Mouse (Mus musculus) layer of hippocampus, adult 18-20 months (tissue): ENCODE measurements around the gene Fscn2. TPM values are rescaled to one million over a fixed set of nuclear protein-coding genes. Genes with fewer than 3 reads are reported as not detected.

ENCODE experiments used
- DNase-seq, 2 experiments: peaks; one replicate each; pipeline ENCODE4 v3.0.0; 2022; ENCODE audit warnings: low spot score in 2 of 2
- total RNA-seq, 2 experiments: library from RNA; stranded (reverse); gene quantifications; 2 replicates each; pipeline ENCODE4 v1.2.3; 2021

The Fscn2 gene
- total RNA-seq, 2 experiments from 2014 or later, result 0.61 TPM; not detected in 1

- DNase-seq, result peak; percentile 87 to 92
Observed at GRCm38 (mm10) chr11:120357791-120358401, 3.4 kb upstream of the Fscn2 start.

DNA sequence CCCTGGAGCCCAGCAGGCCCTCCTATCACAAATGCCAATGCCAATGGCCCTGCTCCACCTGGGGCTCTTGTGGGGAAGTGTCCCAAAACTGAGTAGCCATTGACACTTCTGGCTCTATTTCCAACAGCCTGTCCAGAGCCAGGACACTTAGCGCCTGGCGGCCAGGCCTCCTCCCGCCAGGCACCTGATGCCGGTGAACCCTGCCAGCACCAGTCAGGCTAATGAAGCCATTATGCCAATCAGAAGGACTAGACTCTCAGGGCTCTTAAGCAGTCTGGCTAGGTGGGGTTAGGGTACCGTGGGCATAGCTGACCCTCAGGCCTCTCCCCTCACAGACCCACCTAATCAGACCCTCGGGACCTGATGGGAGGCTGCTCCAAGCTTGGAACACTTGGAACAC lies 1.9 kb upstream of the Fscn2 start:
- DNase-seq, result no peak

DNA sequence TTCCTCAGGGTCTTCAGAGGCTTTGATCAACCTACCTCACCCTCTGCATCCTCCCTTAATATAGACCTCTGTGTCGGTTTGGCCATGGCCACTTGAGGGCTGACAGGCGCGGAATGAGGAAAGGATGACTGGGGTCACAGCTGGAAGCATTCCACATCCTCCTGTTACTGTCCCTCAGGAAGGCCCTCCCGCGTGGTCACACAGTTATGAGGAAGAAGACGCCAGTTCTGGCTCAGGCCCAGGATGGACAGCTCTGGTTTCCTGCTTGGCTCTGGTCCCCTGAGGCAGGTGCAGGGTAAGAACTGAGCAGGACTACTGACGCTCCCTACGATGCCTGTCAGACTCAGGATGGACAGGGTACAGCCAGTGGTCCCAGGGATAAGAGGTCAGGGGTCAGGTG lies 1.3 kb upstream of the Fscn2 start:
- DNase-seq, result no peak

DNA sequence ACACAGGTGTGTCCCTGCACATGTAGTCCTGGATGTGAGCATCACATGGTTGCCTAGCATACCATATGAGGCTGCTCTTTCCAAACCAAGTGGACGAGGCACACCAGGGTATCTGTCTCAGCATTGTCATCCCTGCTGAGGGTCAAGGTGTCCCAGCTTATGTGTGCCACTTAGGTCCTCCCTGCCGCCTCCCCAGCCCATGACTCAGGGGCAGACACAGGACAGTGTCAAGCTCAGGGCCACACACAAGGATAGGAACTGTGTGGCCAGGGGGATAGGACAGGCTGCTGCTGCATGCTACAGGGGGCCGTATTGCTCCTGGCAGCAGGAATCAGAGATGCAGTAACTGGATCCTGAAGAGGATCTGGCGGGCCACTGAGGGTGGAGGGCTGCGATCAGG lies 579 bp upstream of the Fscn2 start:
- no peak for DNase-seq

DNA sequence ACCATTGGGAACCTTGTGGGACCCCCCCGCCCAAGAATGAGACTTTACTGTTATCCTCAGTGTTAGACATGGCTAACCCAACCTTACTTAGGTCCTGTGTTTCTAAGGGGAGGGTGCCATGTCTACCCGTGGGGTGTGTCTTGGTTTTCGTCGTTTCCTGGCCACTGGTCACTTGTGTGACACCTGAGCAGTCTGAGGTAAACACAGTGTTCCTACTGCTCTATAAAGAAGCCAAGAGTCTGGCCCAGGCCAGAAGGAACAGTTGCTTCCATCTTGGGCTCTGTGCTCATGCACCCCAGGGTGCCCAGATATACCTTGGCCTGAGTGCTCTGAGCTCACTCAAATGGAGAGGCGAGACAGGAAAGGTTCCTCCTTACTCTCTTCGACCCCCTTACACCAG lies 1.6 kb downstream of the Fscn2 start:
- no peak for DNase-seq

- no peak for DNase-seq
Observed at GRCm38 (mm10) chr11:120366443-120367027, 5.2 kb downstream of the Fscn2 start.

- peak in 1 of 2 experiments; percentile 72 for DNase-seq
Observed at GRCm38 (mm10) chr11:120369656-120370055, 8.3 kb downstream of the Fscn2 start.

DNA sequence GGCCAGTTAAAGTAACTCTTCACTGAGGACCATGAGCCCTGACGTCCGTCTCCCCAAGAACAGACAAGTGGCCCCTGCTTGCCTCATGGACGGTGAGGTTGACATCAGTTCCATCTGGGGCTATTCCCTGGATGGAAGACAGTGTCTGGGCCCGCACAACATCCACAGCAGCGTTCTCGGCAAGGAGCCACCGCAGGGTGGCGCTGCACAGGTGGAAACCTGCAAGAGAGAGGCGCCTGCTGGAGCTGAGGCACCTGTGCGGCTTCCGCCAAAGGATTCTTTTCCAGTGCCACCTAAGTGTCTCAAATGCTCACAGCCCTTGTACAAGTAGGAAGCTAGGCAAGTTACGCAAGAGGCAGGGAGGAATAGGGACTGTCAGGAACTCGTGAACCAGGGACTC lies 11.7 kb downstream of the Fscn2 start:
- DNase-seq, result no peak

DNA sequence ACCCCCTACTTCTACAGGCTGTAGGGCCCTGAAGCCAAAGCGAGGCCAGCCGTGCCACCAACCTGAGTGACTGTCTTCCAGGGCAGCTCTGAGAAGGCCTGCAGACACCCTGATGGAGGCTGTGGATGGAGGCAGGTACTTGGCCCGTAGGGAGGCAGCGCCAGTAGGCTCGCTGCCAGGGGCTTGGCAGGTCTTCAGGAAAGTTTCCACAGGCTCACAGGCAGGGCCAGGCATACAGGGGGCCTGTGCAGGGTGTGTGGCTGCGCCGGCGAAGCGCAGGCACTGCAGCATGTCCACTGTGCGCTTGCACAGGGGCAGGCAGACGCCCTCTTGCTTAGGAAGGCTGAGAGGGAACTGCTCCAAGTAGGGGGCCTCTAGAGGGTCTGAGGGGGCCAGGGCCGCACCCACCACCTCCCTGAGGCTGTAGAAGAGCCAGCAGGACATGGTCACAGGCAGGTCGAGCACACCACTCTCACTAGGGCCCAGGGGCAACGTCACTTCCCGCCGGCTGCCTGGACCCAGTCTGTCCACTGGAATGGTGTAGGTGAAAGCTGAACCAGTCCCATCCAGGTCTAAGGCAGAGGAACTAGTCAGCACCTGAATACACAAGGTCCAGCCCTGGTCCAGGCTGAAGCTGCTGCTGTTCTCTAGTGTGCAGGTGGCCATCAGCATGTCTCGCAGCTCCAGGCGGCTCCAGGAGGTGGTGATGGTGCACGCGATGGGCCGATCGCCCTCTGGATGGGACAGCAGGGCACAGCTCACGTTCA lies 12.7 kb downstream of the Fscn2 start:
- no peak for DNase-seq

DNA sequence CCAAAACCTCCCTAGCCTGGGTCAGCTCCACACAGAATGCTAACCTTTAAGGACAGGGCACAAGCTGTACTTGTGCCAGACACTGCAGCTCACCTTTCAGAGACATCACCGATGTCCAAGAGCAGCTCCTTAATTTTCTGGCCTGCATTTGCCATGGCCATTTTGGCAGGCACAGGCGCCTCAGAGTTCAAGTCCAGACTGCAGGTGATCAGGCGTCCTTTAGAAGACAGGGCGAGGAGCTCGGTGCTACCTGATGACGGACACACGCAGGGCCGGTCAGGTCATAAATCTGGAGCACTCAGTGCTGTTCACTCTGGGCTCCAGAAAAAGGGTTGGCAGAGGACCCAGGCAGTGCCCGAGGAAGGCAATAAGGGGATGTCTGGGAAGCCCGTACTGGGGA lies 14.0 kb downstream of the Fscn2 start:
- no peak for DNase-seq

DNA sequence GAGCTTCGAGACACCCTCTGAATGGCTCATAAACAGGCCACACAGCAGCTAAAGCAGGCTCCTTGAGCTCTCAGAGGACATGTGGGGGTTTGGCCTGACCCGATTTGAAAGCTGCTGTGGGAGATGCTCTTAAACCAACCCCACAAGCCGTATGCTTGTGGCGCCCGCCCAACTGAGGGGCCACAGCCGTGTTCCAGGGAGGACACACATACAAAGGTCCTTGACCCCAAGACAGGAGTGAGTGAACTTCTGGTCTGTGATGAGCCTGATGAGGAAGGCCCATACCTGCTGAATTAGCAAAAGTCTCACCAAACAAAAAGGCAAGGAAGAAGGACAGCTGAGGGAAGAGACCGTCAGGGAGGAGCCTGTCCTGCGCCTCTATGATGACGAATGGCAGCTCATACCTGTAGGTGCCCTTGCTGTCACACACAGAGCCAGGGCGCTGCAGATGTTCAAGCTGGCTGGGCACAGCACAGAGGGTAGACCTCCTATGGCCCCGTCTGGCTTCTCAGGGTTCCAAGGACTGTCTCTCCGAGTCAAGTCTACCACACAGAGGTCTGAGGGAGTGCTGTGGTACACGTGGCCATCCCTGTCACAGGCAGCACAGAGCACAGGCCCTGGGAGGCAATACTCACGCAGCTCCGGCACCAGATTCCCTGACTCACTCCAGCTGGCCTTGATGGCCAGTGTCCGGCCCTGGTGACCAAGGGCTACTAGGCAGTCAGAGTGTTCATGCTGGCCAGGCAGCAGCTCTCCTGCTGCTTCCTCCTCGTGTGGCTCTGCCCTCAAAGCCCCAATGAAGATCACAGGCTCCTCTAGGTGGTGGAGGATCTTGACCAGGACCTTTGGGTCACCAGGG lies 15.2 kb downstream of the Fscn2 start:
- DNase-seq, result no peak

DNA sequence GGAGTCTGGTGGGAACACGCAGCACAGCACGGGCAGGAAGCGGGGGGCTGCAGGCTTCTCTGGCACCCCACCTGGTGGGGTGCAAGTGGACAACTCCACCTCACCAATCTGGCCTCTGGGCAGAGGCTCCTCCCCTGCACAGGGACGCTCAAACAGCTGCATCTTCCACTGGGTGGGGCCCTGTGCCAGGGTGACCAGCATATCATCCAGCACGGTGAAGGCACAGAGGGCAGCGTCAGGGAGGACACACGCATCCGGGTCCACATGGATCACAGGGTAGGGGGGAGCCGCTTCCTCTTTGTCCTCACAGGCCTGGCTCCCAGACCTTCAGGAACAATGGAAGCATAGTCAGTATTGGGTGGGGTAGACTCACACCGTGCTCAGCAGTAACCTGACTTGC lies 16.0 kb downstream of the Fscn2 start:
- no peak for DNase-seq

DNA sequence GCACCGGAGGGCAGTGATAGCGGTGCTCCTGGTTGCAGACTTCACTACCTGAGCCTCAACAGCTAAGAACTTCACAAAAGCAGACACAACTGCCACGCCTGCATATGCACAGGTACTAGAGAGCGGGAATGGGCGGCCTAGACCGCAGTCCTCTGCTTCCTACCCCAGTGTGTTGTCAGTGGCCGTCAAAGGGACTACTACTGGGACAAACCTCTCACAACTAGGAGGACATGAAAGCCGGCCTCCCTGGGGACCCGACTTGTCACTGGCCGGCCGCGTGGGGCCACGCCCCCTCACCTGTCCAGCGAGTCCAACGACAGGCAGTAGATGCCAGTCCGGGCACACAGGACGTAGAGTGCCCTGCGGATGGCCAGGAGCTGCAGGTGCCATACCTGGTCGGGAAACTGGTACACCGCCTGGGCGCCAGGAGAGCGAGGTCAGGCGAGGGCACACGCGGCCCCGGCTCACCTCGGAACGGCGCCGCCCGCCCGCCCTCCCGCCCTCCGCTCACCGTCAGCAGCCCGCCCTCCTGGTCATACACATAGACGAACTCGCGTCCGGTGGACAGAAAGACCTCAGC lies 16.8 kb downstream of the Fscn2 start:
- DNase-seq, result no peak

- DNase-seq, result peak; percentile 75 to 89
Observed at GRCm38 (mm10) chr11:120378611-120379540, 17.5 kb downstream of the Fscn2 start, which contains the start of gene Faap100. Gene Faap100 (minus strand): TSS chr11:120378764.

DNA sequence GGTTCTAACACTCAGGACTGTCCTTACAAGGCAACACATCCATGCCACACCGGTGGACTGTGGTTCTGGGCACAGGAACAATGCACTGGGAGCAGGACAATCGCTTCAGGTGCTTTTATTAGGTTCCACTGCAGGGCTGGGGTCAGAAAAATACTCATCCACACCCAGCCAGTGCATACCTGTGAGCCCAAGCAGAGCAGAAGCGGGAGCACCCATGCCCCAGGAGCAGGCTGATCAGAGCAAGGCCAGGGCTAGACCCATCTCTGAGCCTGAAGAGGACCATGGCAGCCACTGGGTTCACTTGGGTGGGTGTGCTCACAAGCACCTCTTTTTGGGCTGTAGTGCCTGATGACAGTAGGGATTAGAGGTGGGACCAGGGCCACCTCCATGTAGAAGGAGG lies 18.9 kb downstream of the Fscn2 start:
- no peak for DNase-seq

GRCm38 (mm10) chr11:120381157-120381556 lies 19.8 kb downstream of the Fscn2 start:
- DNase-seq, result no peak

DNA sequence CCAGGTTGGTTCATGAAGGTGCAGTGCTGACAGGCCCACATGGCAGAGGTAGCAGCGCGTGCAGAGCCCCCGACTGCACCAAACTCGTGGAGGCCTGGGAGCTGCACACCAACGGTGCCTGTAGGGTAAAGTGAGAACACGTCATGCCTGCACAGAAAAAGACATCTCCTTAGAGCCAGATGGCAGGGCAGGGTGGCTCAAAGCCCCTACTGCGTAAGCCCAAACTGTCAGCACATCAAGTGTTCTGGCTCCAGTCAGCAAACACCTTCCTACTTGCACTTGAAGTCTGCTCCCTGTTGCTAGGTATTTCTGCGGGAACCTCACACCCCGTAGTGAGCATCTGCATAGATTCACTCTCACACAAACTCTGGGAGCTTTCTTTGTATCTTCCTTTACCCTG lies 21.2 kb downstream of the Fscn2 start:
- DNase-seq, result no peak

GRCm38 (mm10) chr11:120386632-120387031 lies 25.3 kb downstream of the Fscn2 start:
- DNase-seq, result no peak

DNA sequence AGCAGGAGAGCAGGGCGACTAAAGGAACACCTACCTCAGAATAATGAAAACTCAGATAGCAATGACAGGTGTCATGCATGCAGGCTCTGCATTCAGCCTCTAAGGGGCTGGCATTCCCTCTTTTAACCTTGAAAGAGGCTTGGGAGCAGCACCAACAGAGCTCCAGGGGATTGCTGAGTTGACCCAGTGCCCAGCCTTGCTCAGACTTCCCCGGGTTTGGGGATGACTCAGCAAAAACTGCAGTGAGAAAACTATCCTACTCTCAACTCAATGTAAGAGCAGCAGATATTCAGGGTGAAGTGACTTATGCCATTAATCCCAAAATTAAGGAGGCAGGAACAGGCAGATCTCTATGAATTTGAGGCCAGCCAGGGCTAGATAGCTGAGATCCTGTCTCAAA lies 25.8 kb downstream of the Fscn2 start:
- no peak for DNase-seq

DNA sequence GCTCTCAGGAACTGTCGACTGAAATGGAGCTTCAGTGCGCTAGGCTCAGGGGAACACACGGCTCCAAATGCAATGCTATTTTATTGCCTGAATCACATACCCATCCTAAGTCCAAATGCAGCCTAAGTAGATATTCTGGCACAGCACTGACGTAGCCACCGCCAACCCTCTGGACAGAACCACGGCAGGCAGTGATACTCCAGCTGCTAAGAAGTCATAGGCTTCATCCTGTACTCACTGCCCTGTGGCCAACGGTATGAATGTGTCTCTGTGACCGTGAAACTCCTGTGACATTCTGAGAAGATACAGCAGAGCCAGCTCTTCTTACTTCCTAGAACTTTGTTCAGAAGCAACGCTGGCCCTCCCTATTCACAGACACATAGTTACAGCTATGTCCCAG lies 27.2 kb downstream of the Fscn2 start:
- no peak for DNase-seq
